ENCODE assay signal across 16 mouse cellular contexts in the genomic region with DNA sequence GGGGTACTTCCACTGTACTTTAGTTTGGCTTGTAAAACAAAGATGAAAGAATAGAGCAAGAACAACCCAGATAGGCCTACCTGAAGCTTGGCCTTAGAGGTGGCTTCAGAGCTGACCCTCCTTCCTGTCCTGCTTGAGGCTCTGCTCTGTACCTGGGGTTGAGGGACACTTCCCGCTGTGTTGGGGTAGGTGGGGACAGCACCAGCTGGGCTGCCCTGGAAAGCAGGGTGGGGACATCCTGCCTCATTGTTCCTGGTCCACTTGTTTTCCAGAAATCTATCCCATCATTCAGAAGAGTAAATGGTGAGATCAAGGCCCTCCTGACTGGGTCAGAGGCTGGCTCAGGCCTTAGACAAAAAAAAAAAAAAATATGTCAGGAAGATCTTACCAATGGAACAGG.
A peak's percentile ranks its signal among the peaks of the same experiment; 100 is the strongest.
DNase-seq lines count a peak whose midpoint lies in the region; ATAC-seq and TF ChIP-seq lines count a peak whose summit lies in the region.
"Had no signal": no experiment of that assay in that cellular context is flagged by ENCODE, and none has a peak within 500 bp of the region (broad histone marks: within the 10 kb centered on the region; RNA-seq: fewer than 3 reads in every experiment).

No protein-coding gene starts in this region.

- H3K4me3 ChIP-seq in gastrocnemius, adult 2 months, result no peak overlapping the region
- no peak overlapping the region for H3K4me3 ChIP-seq in lung, embryonic 14.5 days (ENCODE audit: low read depth, low read length)
- H3K4me3 ChIP-seq in intestine, embryonic 16.5 days (ENCODE audit: low read length), result no peak overlapping the region
- H3K4me3 ChIP-seq: hindbrain, embryonic 12.5 days; liver, embryonic 12.5 days had no signal

- 64% methylated on average over 1 of the region's 1 CpGs for WGBS in lung, embryonic 14.5 days
- whole genome bisulfite sequencing in intestine, embryonic 16.5 days, result 83% methylated on average over 1 of the region's 1 CpGs

- H3K4me2 ChIP-seq in lung, embryonic 14.5 days, result no peak overlapping the region
- H3K4me2 ChIP-seq in intestine, embryonic 16.5 days (ENCODE audit: low read depth, low read length), result no peak overlapping the region
- H3K4me2 ChIP-seq: hindbrain, embryonic 12.5 days; liver, embryonic 12.5 days had no signal

- H3K27me3 ChIP-seq in lung, embryonic 14.5 days (ENCODE audit: insufficient read depth, low read length), result no peaks in the 10 kb centered on the region
- no peaks in the 10 kb centered on the region for H3K27me3 ChIP-seq in intestine, embryonic 16.5 days (replicated peaks; ENCODE audit: control insufficient read depth, insufficient read depth, low read length)
- H3K27me3 ChIP-seq: hindbrain, embryonic 12.5 days had no signal

- no peak for DNase-seq in gastrocnemius, adult 2 months
- DNase-seq in gastrocnemius, postnatal 14 days, result no peak
- DNase-seq in lung, embryonic 14.5 days, result no peak
- no peak for DNase-seq in lung, postnatal 36 days
- no peak for DNase-seq in adrenal gland, adult 8-10 months
- no peak for DNase-seq in urinary bladder, postnatal 4 days (ENCODE audit: low spot score in 2 of 2)
- no peak for DNase-seq in frontal cortex, postnatal 25 days (ENCODE audit: low spot score in 2 of 2)
- DNase-seq: cerebellum, adult 2 months; gastrocnemius, postnatal 10 days; heart, postnatal 14 days; lung, adult 2 months; lung, postnatal 4 days; thymus, postnatal 36 days had no signal

- intact Hi-C loops in gastrocnemius, adult 2 months (cut with DNase I), result no loop called here
- intact Hi-C loops in gastrocnemius, postnatal 14 days (cut with DNase I; ENCODE audit: low total_unique reads), result no loop called here

- peaks cover 2% of the 10 kb centered on the region; the same call in 1 of the 2 replicates for H3K9me3 ChIP-seq in lung, embryonic 14.5 days (ENCODE audit: low read depth, low read length)
- H3K9me3 ChIP-seq in intestine, embryonic 16.5 days (ENCODE audit: control insufficient read depth, low read length), result peaks cover 6% of the 10 kb centered on the region
- H3K9me3 ChIP-seq: hindbrain, embryonic 12.5 days had no signal

- peak overlapping the region; percentile 35 for H3K27ac ChIP-seq in gastrocnemius, adult 2 months
- 0 out of 2 replicates have a peak overlapping the region, but pooled peaks have one; percentile 18 for H3K27ac ChIP-seq in lung, embryonic 14.5 days (ENCODE audit: low read depth)
- peak overlapping the region; percentile 78; the same call in 1 of the 2 replicates for H3K27ac ChIP-seq in intestine, embryonic 16.5 days (ENCODE audit: low read length)
- H3K27ac ChIP-seq: hindbrain, embryonic 12.5 days; liver, embryonic 12.5 days had no signal

- H3K9ac ChIP-seq in lung, embryonic 14.5 days, result no peak overlapping the region
- H3K9ac ChIP-seq in intestine, embryonic 16.5 days (ENCODE audit: low read depth, low read length), result no peak overlapping the region
- H3K9ac ChIP-seq: hindbrain, embryonic 12.5 days; liver, embryonic 12.5 days had no signal

- no peak for TF ChIP-seq CTCF in gastrocnemius, adult 2 months (IDR thresholded peaks at IDR 0.05)
- no peak for TF ChIP-seq CTCF in lung, embryonic 14.5 days (IDR thresholded peaks at IDR 0.05; ENCODE audit: low read depth)

- H3K4me1 ChIP-seq in lung, embryonic 14.5 days (ENCODE audit: insufficient read depth), result peaks cover 18% of the 10 kb centered on the region
- peaks cover 29% of the 10 kb centered on the region for H3K4me1 ChIP-seq in intestine, embryonic 16.5 days (ENCODE audit: control insufficient read depth, insufficient read depth, low read length)

- no peak for ATAC-seq in lung, embryonic 14.5 days (ENCODE audit: insufficient read depth)
- no peak for ATAC-seq in intestine, embryonic 16.5 days
- ATAC-seq: liver, embryonic 12.5 days had no signal

- no peaks in the 10 kb centered on the region for H3K36me3 ChIP-seq in lung, embryonic 14.5 days (ENCODE audit: insufficient read depth)
- H3K36me3 ChIP-seq in intestine, embryonic 16.5 days (ENCODE audit: control insufficient read depth, insufficient read depth, low read length), result no peaks in the 10 kb centered on the region
- H3K36me3 ChIP-seq: hindbrain, embryonic 12.5 days; liver, embryonic 12.5 days had no signal

Comparison
In these comparisons a context has a peak if more than half of its experiments do, and no peak if none do; other contexts are left out.
1. H3K27ac ChIP-seq: peak in every context shown above with its lines; median percentile 78 in intestine, embryonic 16.5 days; 35 in gastrocnemius, adult 2 months; 18 in lung, embryonic 14.5 days.